ENCODE assay signal across 27 mouse cellular contexts in genomic region chr14:87582610-87583009, GRCm38 (mm10).
"Had no signal": no experiment of that assay in that cellular context is flagged by ENCODE, and none has a peak within 500 bp of the region (broad histone marks: within the 10 kb centered on the region; RNA-seq: fewer than 3 reads in every experiment).

No protein-coding gene starts in this region.

- H3K27me3 ChIP-seq: heart, embryonic 12.5 days; hindbrain, embryonic 12.5 days; intestine, embryonic 15.5 days; limb, embryonic 13.5 days; limb, embryonic 15.5 days; liver, embryonic 12.5 days had no signal

- DNase-seq: gastrocnemius, adult 2 months; gastrocnemius, postnatal 10 days; gastrocnemius, postnatal 25 days; heart, adult 18-20 months; heart, postnatal 10 days; heart, postnatal 4 days; kidney, adult 18-20 months; kidney, adult 8-10 months; kidney, postnatal 10 days; kidney, postnatal 25 days; kidney, postnatal 4 days; layer of hippocampus, adult 9-11 months; layer of hippocampus, postnatal 36 days; left cerebral cortex, postnatal 4 days had no signal

- ATAC-seq: hindbrain, embryonic 16.5 days; inflammation-experienced regulatory T-cells, adult 6 months; intestine, embryonic 15.5 days; intestine, postnatal 0 days; liver, embryonic 12.5 days had no signal

- H3K27ac ChIP-seq: gastrocnemius, adult 2 months; heart, embryonic 10.5 days; hindbrain, embryonic 10.5 days; hindbrain, embryonic 12.5 days; hindbrain, embryonic 14.5 days; intestine, embryonic 15.5 days; limb, embryonic 13.5 days; limb, embryonic 15.5 days; liver, embryonic 12.5 days; liver, embryonic 14.5 days had no signal

- H3K36me3 ChIP-seq: heart, embryonic 10.5 days; heart, embryonic 12.5 days; hindbrain, embryonic 10.5 days; hindbrain, embryonic 12.5 days; intestine, embryonic 15.5 days; limb, embryonic 13.5 days; limb, embryonic 15.5 days; liver, embryonic 12.5 days had no signal

- H3K4me1 ChIP-seq: heart, embryonic 10.5 days; heart, embryonic 12.5 days; hindbrain, embryonic 10.5 days; hindbrain, embryonic 12.5 days; intestine, embryonic 15.5 days; limb, embryonic 13.5 days; limb, embryonic 15.5 days; liver, embryonic 12.5 days had no signal

- H3K4me3 ChIP-seq: gastrocnemius, adult 2 months; heart, embryonic 10.5 days; heart, embryonic 12.5 days; hindbrain, embryonic 10.5 days; hindbrain, embryonic 12.5 days; intestine, embryonic 15.5 days; limb, embryonic 13.5 days; limb, embryonic 15.5 days; liver, embryonic 12.5 days had no signal

- H3K9me3 ChIP-seq: heart, embryonic 10.5 days; heart, embryonic 12.5 days; hindbrain, embryonic 10.5 days; hindbrain, embryonic 12.5 days; intestine, embryonic 15.5 days; limb, embryonic 13.5 days; limb, embryonic 15.5 days had no signal

- H3K4me2 ChIP-seq: heart, embryonic 12.5 days; hindbrain, embryonic 12.5 days; hindbrain, embryonic 14.5 days; intestine, embryonic 15.5 days; limb, embryonic 13.5 days; limb, embryonic 15.5 days; liver, embryonic 12.5 days had no signal

- H3K9ac ChIP-seq: heart, embryonic 12.5 days; hindbrain, embryonic 12.5 days; hindbrain, embryonic 14.5 days; intestine, embryonic 15.5 days; limb, embryonic 13.5 days; limb, embryonic 15.5 days; liver, embryonic 12.5 days; liver, embryonic 14.5 days had no signal
